Comparison of ENCODE assay signal across 8 mouse cellular contexts in genomic region chr5:74260378-74260809, GRCm38 (mm10).
A peak's percentile ranks its signal among the peaks of the same experiment; 100 is the strongest.
DNase-seq lines count a peak whose midpoint lies in the region; ATAC-seq and TF ChIP-seq lines count a peak whose summit lies in the region.

No protein-coding gene starts in this region.

- no peak for TF ChIP-seq POLR2A in limb, embryonic 14.5 days (IDR thresholded peaks at IDR 0.05; ENCODE audit: borderline replicate concordance, extremely low read depth, insufficient read depth, insufficient read length)
- TF ChIP-seq POLR2A in olfactory bulb, adult 2 months (IDR thresholded peaks at IDR 0.05; ENCODE audit: insufficient read depth, low read depth, low read length), result no peak

- peak overlapping the region; percentile 76 for H3K27ac ChIP-seq in heart, embryonic 15.5 days
- peak overlapping the region; percentile 1; the same call in 1 of the 2 replicates for H3K27ac ChIP-seq in limb, embryonic 14.5 days (replicated peaks; ENCODE audit: low read depth, low read length)
- H3K27ac ChIP-seq in olfactory bulb, adult 2 months (ENCODE audit: insufficient read depth, low read depth, low read length), result peak overlapping the region; percentile 89

- H3K36me3 ChIP-seq in heart, embryonic 15.5 days, result no peaks in the 10 kb centered on the region
- H3K36me3 ChIP-seq in limb, embryonic 14.5 days (ENCODE audit: control insufficient read depth, insufficient read depth, low read length), result no peaks in the 10 kb centered on the region

- 8% methylated on average over 9 of the region's 9 CpGs for WGBS in heart, embryonic 15.5 days
- WGBS in limb, embryonic 14.5 days, result 35% methylated on average over 9 of the region's 9 CpGs
- 18% methylated on average over 9 of the region's 9 CpGs for WGBS in olfactory bulb, adult 2 months

- no peak for TF ChIP-seq CTCF in olfactory bulb, adult 2 months (IDR thresholded peaks at IDR 0.05; ENCODE audit: insufficient read depth, low read depth, low read length)

- no peak for DNase-seq in frontal cortex, postnatal 25 days (ENCODE audit: low spot score in 2 of 2)
- peak; percentile 44 for DNase-seq in adipocyte (ENCODE audit: low spot score)
- DNase-seq in limb, embryonic 14.5 days (ENCODE audit: low spot score), result peak; percentile 63
- DNase-seq in testis, postnatal 14 days (ENCODE audit: low spot score), result no peak
- DNase-seq in adrenal gland, adult 18-20 months (ENCODE audit: low spot score in 2 of 2), result no peak

- H3K27me3 ChIP-seq in heart, embryonic 15.5 days, result no peaks in the 10 kb centered on the region
- no peaks in the 10 kb centered on the region for H3K27me3 ChIP-seq in limb, embryonic 14.5 days (ENCODE audit: control insufficient read depth, insufficient read depth, low read length)

- no peaks in the 10 kb centered on the region for H3K9me3 ChIP-seq in heart, embryonic 15.5 days (replicated peaks)
- no peaks in the 10 kb centered on the region for H3K9me3 ChIP-seq in limb, embryonic 14.5 days (ENCODE audit: control insufficient read depth, low read length)

- no peak overlapping the region for H3K4me3 ChIP-seq in heart, embryonic 15.5 days
- no peak overlapping the region for H3K4me3 ChIP-seq in limb, embryonic 14.5 days (replicated peaks; ENCODE audit: low read length)
- H3K4me3 ChIP-seq in olfactory bulb, adult 2 months (ENCODE audit: insufficient read depth, low read depth, low read length), result no peak overlapping the region

- ATAC-seq in frontal cortex, adult (ENCODE audit: low TSS enrichment), result peak; percentile 78
- ATAC-seq in heart, embryonic 15.5 days (replicated peaks; ENCODE audit: insufficient number of reproducible peaks, insufficient read depth, low FRiP score, low read depth), result peak; percentile 43; the same call in 1 of the 2 replicates
- ATAC-seq in limb, embryonic 14.5 days (ENCODE audit: low FRiP score, low read depth), result peak; percentile 51

- H3K4me1 ChIP-seq in heart, embryonic 15.5 days (replicated peaks), result peaks cover 49% of the 10 kb centered on the region
- H3K4me1 ChIP-seq in limb, embryonic 14.5 days (ENCODE audit: control insufficient read depth, insufficient read depth, low read length), result peaks cover 24% of the 10 kb centered on the region
- peaks cover 48% of the 10 kb centered on the region for H3K4me1 ChIP-seq in olfactory bulb, adult 2 months (ENCODE audit: control insufficient read depth, insufficient read depth, low read length)

- no peak overlapping the region for H3K9ac ChIP-seq in heart, embryonic 15.5 days
- H3K9ac ChIP-seq in limb, embryonic 14.5 days (ENCODE audit: low read depth, low read length, severe bottlenecking), result no peak overlapping the region

- H3K4me2 ChIP-seq in heart, embryonic 15.5 days, result peak overlapping the region; percentile 27; the same call in 1 of the 2 replicates
- no peak overlapping the region for H3K4me2 ChIP-seq in limb, embryonic 14.5 days (replicated peaks; ENCODE audit: low read depth, low read length, severe bottlenecking)

Comparison
In these comparisons a context has a peak if more than half of its experiments do, and no peak if none do; other contexts are left out.
1. DNase-seq: peak in adipocyte (single experiment) and limb, embryonic 14.5 days (single experiment); none in frontal cortex, postnatal 25 days (0 of 2), testis, postnatal 14 days (single experiment) and adrenal gland, adult 18-20 months (0 of 2).
2. H3K27ac ChIP-seq: peak in every context shown above with its lines; median percentile 89 in olfactory bulb, adult 2 months; 76 in heart, embryonic 15.5 days; 1 in limb, embryonic 14.5 days.
3. Peak in every context shown above with its lines, with median percentiles within 50 percentile points of each other: ATAC-seq.